Mouse (Mus musculus): Measurements from ENCODE around the gene Ptpn5.

DNA sequence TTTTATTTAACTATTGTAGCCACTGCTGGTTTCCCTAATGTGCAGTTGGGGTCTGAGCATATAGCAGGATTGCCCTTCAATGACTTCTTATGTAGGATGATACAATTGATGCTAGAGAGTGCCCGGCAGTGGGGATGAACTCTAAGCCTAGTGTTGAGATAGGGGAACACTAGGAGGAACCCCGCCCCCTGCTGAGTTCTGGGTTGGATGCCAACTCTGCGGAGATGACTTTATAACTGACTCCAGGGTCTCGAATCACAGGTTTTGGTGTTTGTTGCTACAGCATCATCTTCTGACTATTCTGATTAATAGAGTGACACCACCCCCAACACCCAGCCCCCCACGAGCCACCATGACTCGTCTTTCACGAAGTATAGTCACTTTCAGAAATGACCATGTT lies 14.8 kb upstream of the Ptpn5 start:
- TF ChIP-seq CTCF (IDR thresholded peaks at IDR 0.05; ENCODE audit: borderline replicate concordance, control insufficient read depth, extremely low read depth, insufficient read depth, low read length, poor library complexity), result no peak
- TF ChIP-seq POLR2A (IDR thresholded peaks at IDR 0.05; ENCODE audit: control insufficient read depth, extremely low read depth, insufficient read depth, low read length, poor library complexity), result no peak
